Mouse (Mus musculus) lung, adult 2 months (tissue): ENCODE results near the gene Kcnc1.

Experiments used
- CTCF ChIP-seq: fragments of 200-500 bp; IDR thresholded peaks from 2 replicates; pipeline ENCODE4 v1.5.1; 2011; ENCODE audit warnings: mild to moderate bottlenecking, low read length, control low read depth; ENCODE audit not compliant: insufficient read depth
- POLR2A ChIP-seq: fragments of 200-500 bp; IDR thresholded peaks from 2 replicates; pipeline ENCODE4 v1.6.1; 2011; ENCODE audit warnings: low read depth, mild to moderate bottlenecking, control low read depth, low read length, borderline replicate concordance; ENCODE audit errors: extremely low read depth

DNA sequence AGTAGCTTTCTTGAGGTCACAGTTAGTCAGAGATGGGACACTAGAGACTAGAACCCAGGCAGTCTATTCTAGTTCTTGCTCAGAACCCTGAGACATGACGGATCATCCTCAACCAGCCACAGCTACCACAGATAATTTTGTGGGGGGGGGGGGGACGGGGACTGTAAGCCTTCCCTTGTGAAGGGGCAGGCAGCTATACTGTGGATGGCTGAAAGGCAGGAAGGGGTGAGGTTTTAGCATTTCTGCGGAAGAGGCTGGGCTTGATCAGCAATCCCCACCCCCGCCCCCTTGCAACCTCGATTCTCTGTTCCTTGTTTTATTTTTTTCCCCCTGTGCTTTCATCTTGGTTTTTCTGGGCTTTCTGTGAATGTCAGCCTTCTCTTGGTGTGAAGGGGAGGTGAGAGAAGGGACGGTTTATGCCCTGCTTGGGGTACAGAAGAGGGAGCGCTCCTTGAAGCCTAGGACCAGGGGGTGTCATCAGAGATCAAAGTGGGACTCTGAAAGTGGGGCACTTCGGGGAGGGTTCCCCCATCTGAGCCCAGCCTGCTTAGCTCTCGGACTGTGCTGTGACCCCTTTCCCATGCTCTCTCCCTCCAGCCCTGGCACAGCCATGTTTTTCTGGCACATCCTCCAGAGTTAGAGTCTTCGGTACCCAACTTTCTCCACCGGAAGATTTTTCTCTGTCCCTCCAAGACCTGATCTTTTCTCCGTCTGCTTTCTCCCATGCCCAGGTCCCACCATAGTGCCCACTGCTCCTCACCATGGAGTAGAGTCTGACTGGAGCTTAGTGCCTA, 2.4 kb upstream of the Kcnc1 start:
- TF ChIP-seq CTCF (no peak), POLR2A (no peak)
